Mouse (Mus musculus) embryo, embryonic 10.5 days (tissue): ENCODE results near the gene Nup205.
A peak's percentile ranks its signal among the peaks of the same experiment; 100 is the strongest.
"Not testable (repeated sequence)": the region's sequence is repeated elsewhere in the genome, so short reads cannot be mapped to it uniquely, and the experiment has no call there.

Experiments
- DNase-seq: peaks from one replicate; pipeline ENCODE4 v3.0.0-alpha.2; 2015; ENCODE audit warnings: low spot score

Nup205 gene

GRCm38 (mm10) chr6:35176979-35177649 lies at the start of gene Nup205:
Gene Nup205, plus strand, starts transcription at chr6:35177421.
- DNase-seq, result peak; percentile 91

- peak; percentile 30 for DNase-seq
These were observed 44.4 kb upstream of the Nup205 start for GRCm38 (mm10) chr6:35132806-35133205.

GRCm38 (mm10) chr6:35133246-35133578 lies 44.0 kb upstream of the Nup205 start:
- DNase-seq, result no peak

- peak; percentile 99 for DNase-seq
These were observed 43.4 kb upstream of the Nup205 start, which contains the start of gene Cnot4 for GRCm38 (mm10) chr6:35133579-35134488. Gene Cnot4, minus strand, starts transcription at chr6:35133724.

GRCm38 (mm10) chr6:35134844-35135243 lies 42.4 kb upstream of the Nup205 start:
- peak; percentile 3 for DNase-seq

- DNase-seq, result no peak
These were observed 36.9 kb upstream of the Nup205 start for GRCm38 (mm10) chr6:35140351-35140750.

- no peak for DNase-seq
These were observed 31.7 kb upstream of the Nup205 start for GRCm38 (mm10) chr6:35145569-35145968.

GRCm38 (mm10) chr6:35147726-35148422 lies 29.3 kb upstream of the Nup205 start:
- DNase-seq, result no peak

GRCm38 (mm10) chr6:35154540-35154939 lies 22.7 kb upstream of the Nup205 start:
- no peak for DNase-seq

GRCm38 (mm10) chr6:35169250-35169649 lies 8.0 kb upstream of the Nup205 start:
- no peak for DNase-seq

GRCm38 (mm10) chr6:35172028-35172427 lies 5.2 kb upstream of the Nup205 start:
- not testable (repeated sequence) for DNase-seq

- DNase-seq, result no peak
These were observed 4.0 kb upstream of the Nup205 start for GRCm38 (mm10) chr6:35173181-35173580.

GRCm38 (mm10) chr6:35177650-35178272 lies 540 bp downstream of the Nup205 start:
- DNase-seq, result peak; percentile 69

GRCm38 (mm10) chr6:35179299-35179698 lies 2.1 kb downstream of the Nup205 start:
- not testable (repeated sequence) for DNase-seq

GRCm38 (mm10) chr6:35184781-35185180 lies 7.6 kb downstream of the Nup205 start:
- DNase-seq, result no peak

GRCm38 (mm10) chr6:35191198-35191597 lies 14.0 kb downstream of the Nup205 start:
- no peak for DNase-seq

GRCm38 (mm10) chr6:35225696-35226095 lies 48.5 kb downstream of the Nup205 start:
- no peak for DNase-seq

GRCm38 (mm10) chr6:35229415-35229814 lies 52.2 kb downstream of the Nup205 start:
- DNase-seq, result no peak

GRCm38 (mm10) chr6:35236108-35236785 lies 59.0 kb downstream of the Nup205 start:
- DNase-seq, result no peak

- DNase-seq, result no peak
These were observed 66.0 kb downstream of the Nup205 start for GRCm38 (mm10) chr6:35243252-35243651.

GRCm38 (mm10) chr6:35243989-35244388 lies 66.8 kb downstream of the Nup205 start:
- no peak for DNase-seq
